Mouse (Mus musculus) heart, postnatal 36 days (tissue): ENCODE measurements at regions not wholly inside any gene's neighbourhood (a gene's known extent, or its start where the extent isn't known, plus 50 kb on each side); places are given as distances from the start of the nearest gene placed in this dataset.

Experiments
- DNase-seq, 2 experiments: peaks; one replicate each; pipeline ENCODE4 v3.0.0; 2021 to 2022
- intact Hi-C: fragments of 180-260 bp; cut with DNase I; formaldehyde crosslinking; loops from one replicate; pipeline ENCODE4 v1.15.1; 2025

GRCm38 (mm10) chr11:22638700-22639099 is 126.8 kb downstream of the Tmem17 start:
- intact Hi-C loops = no loop called here

GRCm38 (mm10) chr11:22640371-22640990 is 128.6 kb downstream of the Tmem17 start:
- intact Hi-C loops = no loop called here
- no peak for DNase-seq

More at GRCm38 (mm10) chr11:22638700-22639099, 126.8 kb downstream of the Tmem17 start:
- no peak for DNase-seq

GRCm38 (mm10) chr11:22641450-22641849 is 129.6 kb downstream of the Tmem17 start:
- DNase-seq = no peak
- intact Hi-C loops = no loop called here

GRCm38 (mm10) chr11:22644010-22644625 is 132.2 kb downstream of the Tmem17 start:
- intact Hi-C loops = no loop called here
- no peak for DNase-seq

GRCm38 (mm10) chr11:22644877-22645276 is 133.0 kb downstream of the Tmem17 start:
- intact Hi-C loops = no loop called here
- DNase-seq = no peak

GRCm38 (mm10) chr11:22646192-22646936 is 134.5 kb downstream of the Tmem17 start:
- no peak for DNase-seq
- intact Hi-C loops = no loop called here

GRCm38 (mm10) chr11:22648275-22648674 is 136.4 kb downstream of the Tmem17 start:
- DNase-seq = no peak
- intact Hi-C loops = no loop called here

GRCm38 (mm10) chr11:22650771-22651170 is 138.9 kb downstream of the Tmem17 start:
- intact Hi-C loops = no loop called here
- DNase-seq = no peak

GRCm38 (mm10) chr11:22651313-22651712 is 139.4 kb downstream of the Tmem17 start:
- intact Hi-C loops = no loop called here

GRCm38 (mm10) chr11:22651911-22652310 is 140.0 kb downstream of the Tmem17 start:
- DNase-seq = no peak
- intact Hi-C loops = no loop called here

More at GRCm38 (mm10) chr11:22651313-22651712, 139.4 kb downstream of the Tmem17 start:
- no peak for DNase-seq

- no peak for DNase-seq
- intact Hi-C loops = no loop called here
Observed at GRCm38 (mm10) chr11:22652931-22653330, 141.0 kb downstream of the Tmem17 start.

GRCm38 (mm10) chr11:22653366-22653765 is 141.5 kb downstream of the Tmem17 start:
- DNase-seq = no peak
- intact Hi-C loops = no loop called here

- intact Hi-C loops = no loop called here
- DNase-seq = no peak
Observed at GRCm38 (mm10) chr11:22657635-22658034, 145.7 kb downstream of the Tmem17 start.

- intact Hi-C loops = no loop called here
- no peak for DNase-seq
Observed at GRCm38 (mm10) chr11:22661072-22661471, 149.2 kb downstream of the Tmem17 start.

GRCm38 (mm10) chr11:22661713-22662551 is 150.0 kb downstream of the Tmem17 start:
- DNase-seq = no peak
- intact Hi-C loops = no loop called here

GRCm38 (mm10) chr11:22665978-22666377 is 154.1 kb downstream of the Tmem17 start:
- intact Hi-C loops = no loop called here
- DNase-seq = no peak

GRCm38 (mm10) chr11:22666378-22666777 is 154.5 kb downstream of the Tmem17 start:
- intact Hi-C loops = no loop called here
- DNase-seq = no peak

GRCm38 (mm10) chr11:22668220-22668619 is 156.3 kb downstream of the Tmem17 start:
- no peak for DNase-seq
- intact Hi-C loops = no loop called here

GRCm38 (mm10) chr11:22669267-22669666 is 157.4 kb downstream of the Tmem17 start:
- DNase-seq = no peak
- intact Hi-C loops = no loop called here

GRCm38 (mm10) chr11:22671791-22672490 is 160.1 kb downstream of the Tmem17 start:
- intact Hi-C loops = no loop called here
- DNase-seq = no peak
